ENCODE assay signal across 8 mouse cellular contexts in genomic region chr7:66427437-66428161, GRCm38 (mm10). TPM values are rescaled to one million over a fixed set of nuclear protein-coding genes. Genes with fewer than 3 reads are reported as not detected.
A peak's percentile ranks its signal among the peaks of the same experiment; 100 is the strongest.
DNase-seq lines count a peak whose midpoint lies in the region; ATAC-seq and TF ChIP-seq lines count a peak whose summit lies in the region.

Aldh1a3 (minus strand) TSS chr7:66427517.

- peak within 1 kb of the TSS; percentile 66 for H3K4me3 ChIP-seq in gastrocnemius, adult 2 months
- H3K4me3 ChIP-seq in hindbrain, embryonic 15.5 days = peak within 1 kb of the TSS; percentile 46
- peak within 1 kb of the TSS in 1 of 2 experiments; percentile 32; a peak in 3 of 4 replicates for H3K4me3 ChIP-seq in liver, embryonic 14.5 days (ENCODE audit: insufficient read depth in 1 of 2, low read depth in 2 of 2, low read length in 2 of 2)

- H3K4me2 ChIP-seq in hindbrain, embryonic 15.5 days = peak within 1 kb of the TSS; percentile 97
- H3K4me2 ChIP-seq in liver, embryonic 14.5 days (ENCODE audit: low read depth) = peak within 1 kb of the TSS; percentile 50

- H3K4me1 ChIP-seq in hindbrain, embryonic 15.5 days (replicated peaks) = peaks cover 12% of the 10 kb centered on the region
- H3K4me1 ChIP-seq in liver, embryonic 14.5 days (replicated peaks; ENCODE audit: control insufficient read depth in 2 of 2, insufficient read depth in 2 of 2, low read length in 1 of 2) = no peaks in the 10 kb centered on the region

- DNase-seq in heart, adult 11 months = peak; percentile 96
- no peak for DNase-seq in heart, adult 8-10 months (ENCODE audit: low spot score)
- peak; percentile 69 for DNase-seq in adrenal gland, postnatal 14 days
- DNase-seq in gastrocnemius, adult 2 months = peak; percentile 74
- DNase-seq in liver, embryonic 14.5 days (ENCODE audit: low read depth in 3 of 3, low spot score in 3 of 3) = no peak
- DNase-seq in skeletal muscle tissue, adult 2 months (ENCODE audit: low read depth, low spot score) = peak; percentile 32
- DNase-seq in T-cell, adult 2 months (ENCODE audit: low spot score) = no peak

- H3K27ac ChIP-seq in gastrocnemius, adult 2 months = 0 out of 2 replicates have a peak within 1 kb of the TSS, but pooled peaks have one; percentile 13
- no peak within 1 kb of the TSS for H3K27ac ChIP-seq in hindbrain, embryonic 15.5 days (replicated peaks)
- no peak within 1 kb of the TSS for H3K27ac ChIP-seq in liver, embryonic 14.5 days

- no peak for TF ChIP-seq EP300 in liver, embryonic 14.5 days (IDR thresholded peaks at IDR 0.05; ENCODE audit: low read depth)

- H3K9me3 ChIP-seq in hindbrain, embryonic 15.5 days = no peaks in the 10 kb centered on the region
- H3K9me3 ChIP-seq in liver, embryonic 14.5 days (ENCODE audit: control insufficient read depth, low read length) = no peaks in the 10 kb centered on the region

- H3K36me3 ChIP-seq in hindbrain, embryonic 15.5 days = no peaks in the 10 kb centered on the region
- H3K36me3 ChIP-seq in liver, embryonic 14.5 days (replicated peaks; ENCODE audit: control insufficient read depth, insufficient read depth, low read depth) = no peaks in the 10 kb centered on the region

- peak within 1 kb of the TSS; percentile 29; the same call in 1 of the 2 replicates for H3K9ac ChIP-seq in hindbrain, embryonic 15.5 days
- no peak within 1 kb of the TSS for H3K9ac ChIP-seq in liver, embryonic 14.5 days (replicated peaks)

- intact Hi-C loops in gastrocnemius, adult 2 months (cut with DNase I) = no loop called here

- peaks cover 57% of the 10 kb centered on the region for H3K27me3 ChIP-seq in hindbrain, embryonic 15.5 days
- peaks cover 47% of the 10 kb centered on the region for H3K27me3 ChIP-seq in liver, embryonic 14.5 days (ENCODE audit: control insufficient read depth, insufficient read depth, low read length)

- WGBS in hindbrain, embryonic 15.5 days = under 1% methylated on average over 55 of the region's 56 CpGs
- 1% methylated on average over 55 of the region's 56 CpGs for WGBS in liver, embryonic 14.5 days (ENCODE audit: insufficient replicate concordance)

- TF ChIP-seq CTCF in gastrocnemius, adult 2 months (IDR thresholded peaks at IDR 0.05) = no peak
- no peak for TF ChIP-seq CTCF in liver, embryonic 14.5 days (IDR thresholded peaks at IDR 0.05; ENCODE audit: low read depth)

- ATAC-seq in hindbrain, embryonic 15.5 days (ENCODE audit: low FRiP score, low read depth) = peak; percentile 72
- no peak for ATAC-seq in liver, embryonic 14.5 days (ENCODE audit: insufficient read depth)

RNA-seq across cellular contexts. Expression of gene Aldh1a3, which starts in this region (rescaled TPM):
- total RNA-seq in heart, adult 8-10 months (2022) = 1 to 10 TPM in 3 of 4 experiments, under 1 TPM in 1; 0.90 to 1.4 (median 1.2) TPM
- total RNA-seq in adrenal gland, postnatal 14 days (2021) = 10.9 and 12.6 TPM in 2 replicates
- total RNA-seq in gastrocnemius, adult 2 months (2021) = 1 to 10 TPM; 2.0 to 2.5 TPM
- polyA plus RNA-seq in hindbrain, embryonic 15.5 days (2015; fragmentation: Nextera tagmentation; extraction: Ambion mirVana) = 2.1 and 2.9 TPM in 2 replicates
- polyA plus RNA-seq in liver, embryonic 14.5 days (2012; rRNA removed) = 0.18 and 0.25 TPM in 2 replicates
- 0.68 and 0.88 TPM in 2 replicates for polyA plus RNA-seq in liver, embryonic 14.5 days (2014; fragmentation: Nextera tagmentation; extraction: Ambion mirVana)

Comparison
In these comparisons a context has a peak if more than half of its experiments do, and no peak if none do; other contexts are left out.
1. DNase-seq: peak in heart, adult 11 months (single experiment), adrenal gland, postnatal 14 days (single experiment), gastrocnemius, adult 2 months (single experiment) and skeletal muscle tissue, adult 2 months (single experiment); none in heart, adult 8-10 months (single experiment), liver, embryonic 14.5 days (0 of 3) and T-cell, adult 2 months (single experiment).